Mouse (Mus musculus): Measurements from ENCODE around the gene Padi3. TPM values are rescaled to one million over a fixed set of nuclear protein-coding genes. Genes with fewer than 3 reads are reported as not detected.

Gene Padi3
- total RNA-seq, 2 experiments from 2014 or later: not detected

DNA sequence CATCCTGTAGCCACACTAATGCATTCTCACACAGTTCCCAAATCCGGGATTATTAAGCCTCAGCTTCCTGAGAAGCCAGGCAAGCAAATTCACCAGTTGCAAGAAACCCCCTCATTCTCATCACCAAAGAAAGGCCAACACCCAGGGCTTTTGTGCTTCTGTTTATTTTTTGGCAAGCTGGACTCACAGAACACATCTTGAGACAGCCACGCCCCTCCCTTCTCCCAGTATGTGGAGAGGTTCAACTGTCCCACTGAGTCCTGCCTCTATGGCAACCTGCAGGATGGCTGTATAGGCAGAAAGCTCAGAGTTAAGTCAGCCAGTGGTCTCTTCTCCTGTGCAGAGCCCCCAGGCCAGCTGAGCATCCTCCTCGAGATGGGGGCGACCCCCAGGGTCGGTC, 25.2 kb downstream of the Padi3 start:
- ATAC-seq (replicated peaks; ENCODE audit: low FRiP score, poor library complexity, severe bottlenecking): no peak

GRCm38 (mm10) chr4:140784292-140784945, 26.0 kb downstream of the Padi3 start:
- no peak for ATAC-seq (replicated peaks; ENCODE audit: low FRiP score, poor library complexity, severe bottlenecking)

DNA sequence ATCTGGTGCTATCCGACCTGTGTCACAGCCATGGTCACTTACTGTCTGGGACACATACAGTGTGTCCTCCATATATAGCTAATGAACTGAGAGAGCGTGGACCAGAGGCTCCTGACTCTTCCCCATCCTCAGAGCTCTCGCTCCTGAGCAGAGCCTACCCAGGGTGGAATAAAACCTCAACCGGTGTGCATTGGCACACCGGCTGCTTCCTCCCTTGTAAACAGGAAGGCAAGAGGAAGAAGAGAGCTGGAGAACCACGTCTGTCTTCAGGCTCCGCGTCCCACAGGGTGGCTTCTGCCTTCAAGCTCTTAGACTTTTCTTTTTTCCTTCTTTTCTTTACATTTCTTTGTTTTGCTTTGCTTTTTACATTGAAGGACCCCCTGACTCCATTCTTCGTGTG, 27.6 kb downstream of the Padi3 start:
- no peak for ATAC-seq (replicated peaks; ENCODE audit: low FRiP score, poor library complexity, severe bottlenecking)

DNA sequence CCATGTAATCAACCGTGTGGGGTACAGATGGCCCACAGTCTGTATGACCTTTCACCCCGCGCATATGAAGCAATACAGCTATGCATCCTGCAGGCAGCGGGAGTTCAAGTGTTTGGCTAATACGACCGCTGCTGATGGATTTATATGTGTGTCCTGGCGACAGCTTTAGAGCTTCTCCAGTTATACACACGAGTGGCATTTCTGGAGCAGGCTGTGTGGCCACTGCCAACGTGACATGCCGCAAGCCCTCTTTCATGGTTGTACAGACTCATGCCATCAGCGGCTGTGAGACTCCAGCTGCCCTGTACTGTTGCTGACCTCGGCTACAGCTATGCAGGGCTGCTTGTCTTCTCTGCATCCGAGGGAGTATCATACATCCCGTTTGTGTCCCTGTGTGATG, 29.9 kb downstream of the Padi3 start:
- ATAC-seq (replicated peaks; ENCODE audit: low FRiP score, poor library complexity, severe bottlenecking): no peak

DNA sequence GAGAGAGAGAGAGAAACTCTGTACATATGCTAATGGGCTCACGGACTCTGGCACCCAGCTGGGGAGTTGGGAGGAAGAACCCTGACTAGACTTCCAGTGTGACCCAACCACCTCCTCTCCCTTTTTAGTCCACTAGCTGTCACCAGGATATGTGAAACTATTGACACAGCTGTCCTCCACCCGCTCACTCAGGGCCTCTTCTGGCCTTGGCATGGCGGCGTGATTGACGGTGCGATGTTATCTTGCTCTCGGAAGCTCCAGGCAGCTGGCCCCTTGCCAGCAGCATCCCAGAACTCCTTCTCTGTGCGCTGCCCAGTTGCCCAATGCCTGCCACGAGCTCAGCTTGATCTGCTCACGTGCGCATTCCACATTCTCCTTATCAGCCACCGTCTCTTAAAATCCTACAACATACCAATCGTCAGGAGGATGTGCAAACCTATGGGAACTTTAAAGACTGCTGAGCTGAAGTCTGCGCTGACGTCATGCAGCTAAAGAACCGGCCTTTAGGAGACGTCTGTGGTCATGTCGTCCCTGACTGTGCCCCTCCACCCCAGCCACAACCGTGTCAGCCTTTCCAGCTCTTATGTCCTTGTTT, 30.5 kb downstream of the Padi3 start:
- ATAC-seq (replicated peaks; ENCODE audit: low FRiP score, poor library complexity, severe bottlenecking): no peak

GRCm38 (mm10) chr4:140776623-140777022, 33.8 kb downstream of the Padi3 start:
- ATAC-seq (replicated peaks; ENCODE audit: low FRiP score, poor library complexity, severe bottlenecking): no peak

DNA sequence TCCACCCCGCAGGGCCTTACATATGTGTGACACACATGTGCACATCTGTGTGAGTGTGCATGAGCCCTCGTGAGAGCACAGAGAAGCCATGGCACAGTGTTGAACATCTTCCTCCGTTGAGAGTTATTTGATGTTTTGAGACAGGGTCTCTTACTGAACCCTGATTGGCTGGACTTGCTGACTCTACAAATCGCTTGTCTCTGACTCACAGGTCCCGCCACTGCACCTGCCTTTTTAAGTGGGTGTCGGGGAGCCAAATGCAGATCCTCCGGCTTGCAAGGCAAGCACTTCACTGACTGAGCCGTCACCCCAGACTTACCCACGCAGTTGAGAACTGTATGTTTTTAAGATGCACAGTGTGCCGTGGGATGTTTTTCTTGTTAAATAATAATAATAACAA, 34.6 kb downstream of the Padi3 start:
- no peak for ATAC-seq (replicated peaks; ENCODE audit: low FRiP score, poor library complexity, severe bottlenecking)

DNA sequence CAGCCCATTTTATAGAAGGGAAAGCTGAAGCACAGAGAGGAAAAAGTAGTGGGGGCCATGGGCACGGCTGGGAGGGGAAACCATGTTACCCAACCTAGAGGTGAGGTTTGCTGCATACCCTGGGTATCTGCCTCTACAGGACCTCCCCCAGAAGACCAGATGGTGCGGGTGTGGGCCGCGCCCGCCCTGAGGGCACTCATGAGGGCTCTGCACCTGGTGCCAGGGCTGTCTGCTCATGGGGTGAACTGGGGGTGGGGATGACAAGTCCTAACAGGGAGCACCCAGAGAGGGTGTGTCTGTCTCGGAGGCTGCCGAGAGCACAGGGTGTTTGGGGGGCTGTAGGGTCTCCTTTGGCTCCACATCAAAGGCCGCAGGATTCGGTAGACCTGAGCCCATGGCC, 35.6 kb downstream of the Padi3 start:
- ATAC-seq (replicated peaks; ENCODE audit: low FRiP score, poor library complexity, severe bottlenecking): no peak

GRCm38 (mm10) chr4:140774025-140774800, 36.2 kb downstream of the Padi3 start, which contains the start of gene Padi4:
Padi4 (minus strand) TSS chr4:140774236.
- ATAC-seq (replicated peaks; ENCODE audit: low FRiP score, poor library complexity, severe bottlenecking): no peak

DNA sequence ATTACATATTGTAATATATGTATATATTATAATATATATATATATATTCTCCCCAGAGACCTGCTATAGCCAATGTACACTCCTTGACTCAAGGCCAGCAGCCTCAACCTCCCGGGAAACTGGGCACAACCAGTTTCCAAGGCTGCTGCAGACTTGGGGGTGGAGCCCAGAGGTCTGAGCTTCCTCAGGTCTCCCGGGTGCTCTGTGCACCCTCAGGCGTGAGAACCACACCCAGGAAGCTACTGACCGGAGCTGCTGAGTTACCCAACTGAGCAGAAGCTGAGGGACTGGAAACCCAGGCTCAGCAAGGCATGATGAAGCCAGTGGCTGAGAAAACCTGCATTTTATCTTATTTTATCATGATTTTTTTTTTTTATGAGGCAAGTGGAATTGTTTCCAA, 39.4 kb downstream of the Padi3 start:
- ATAC-seq (replicated peaks; ENCODE audit: low FRiP score, poor library complexity, severe bottlenecking): no peak

DNA sequence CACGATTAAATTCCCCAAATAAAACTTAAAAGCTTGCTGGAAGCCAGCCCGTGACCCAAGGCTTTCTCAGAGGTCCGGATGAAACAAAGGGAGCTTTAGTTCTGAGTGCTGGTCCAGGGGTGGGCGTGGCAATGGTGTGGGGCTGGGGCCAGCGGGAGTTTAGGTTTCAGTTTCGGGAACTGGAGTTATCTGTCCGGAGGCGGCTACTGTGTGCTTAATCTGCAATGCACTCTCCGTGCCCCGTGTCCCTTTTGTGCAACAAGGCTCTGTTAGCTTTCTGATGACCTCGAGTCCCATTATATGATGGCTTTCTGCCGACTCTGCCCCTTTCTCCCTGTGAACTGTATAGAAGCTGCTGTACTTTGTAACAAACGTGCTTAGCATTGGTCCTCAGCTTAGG, 40.0 kb downstream of the Padi3 start:
- no peak for ATAC-seq (replicated peaks; ENCODE audit: low FRiP score, poor library complexity, severe bottlenecking)

- ATAC-seq (replicated peaks; ENCODE audit: low FRiP score, poor library complexity, severe bottlenecking): no peak
Observed at GRCm38 (mm10) chr4:140768973-140769372, 41.5 kb downstream of the Padi3 start.

DNA sequence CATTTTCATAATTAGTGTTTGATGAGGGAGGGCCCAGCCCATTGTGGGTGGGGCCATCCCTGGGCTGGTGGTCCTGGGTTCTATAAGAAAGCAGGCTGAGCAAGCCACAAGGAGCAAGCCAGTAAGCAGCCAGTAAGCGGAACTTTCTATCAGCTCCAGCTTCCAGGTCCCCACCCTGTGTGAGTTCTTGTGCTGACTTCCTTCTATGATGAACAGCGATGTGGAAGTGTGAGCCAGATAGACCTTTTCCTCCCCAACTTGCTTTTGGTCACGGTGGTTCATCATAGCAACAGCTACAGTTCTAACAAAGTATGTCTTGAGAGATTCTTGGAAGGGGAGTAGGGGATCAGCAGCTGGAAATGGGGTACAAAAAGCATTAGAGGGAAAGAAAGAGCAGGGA, 44.5 kb downstream of the Padi3 start:
- ATAC-seq (replicated peaks; ENCODE audit: low FRiP score, poor library complexity, severe bottlenecking): no peak

GRCm38 (mm10) chr4:140763158-140763557, 47.3 kb downstream of the Padi3 start:
- no peak for ATAC-seq (replicated peaks; ENCODE audit: low FRiP score, poor library complexity, severe bottlenecking)

DNA sequence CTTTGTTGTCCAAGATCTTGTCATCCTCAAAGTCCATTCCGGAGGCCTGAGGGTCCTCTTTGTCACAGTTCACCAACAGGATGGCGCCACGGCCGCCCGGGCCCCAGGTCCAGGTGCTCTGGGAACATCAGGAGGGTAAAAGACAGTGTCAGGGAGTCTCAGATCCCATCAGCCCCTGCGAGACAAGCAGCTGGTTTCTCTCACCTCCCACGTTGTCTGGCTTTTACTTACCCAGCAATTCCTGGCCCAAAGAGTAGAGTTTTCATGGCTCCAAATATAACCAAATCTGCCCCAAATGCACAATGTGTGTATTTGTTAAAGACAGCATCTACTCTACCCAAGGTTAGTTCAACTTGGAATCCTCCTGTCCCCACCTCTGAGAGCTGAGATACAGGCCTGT, 48.8 kb downstream of the Padi3 start:
- ATAC-seq (replicated peaks; ENCODE audit: low FRiP score, poor library complexity, severe bottlenecking): no peak

- no peak for ATAC-seq (replicated peaks; ENCODE audit: low FRiP score, poor library complexity, severe bottlenecking)
Observed at GRCm38 (mm10) chr4:140755811-140756210, 54.6 kb downstream of the Padi3 start.

DNA sequence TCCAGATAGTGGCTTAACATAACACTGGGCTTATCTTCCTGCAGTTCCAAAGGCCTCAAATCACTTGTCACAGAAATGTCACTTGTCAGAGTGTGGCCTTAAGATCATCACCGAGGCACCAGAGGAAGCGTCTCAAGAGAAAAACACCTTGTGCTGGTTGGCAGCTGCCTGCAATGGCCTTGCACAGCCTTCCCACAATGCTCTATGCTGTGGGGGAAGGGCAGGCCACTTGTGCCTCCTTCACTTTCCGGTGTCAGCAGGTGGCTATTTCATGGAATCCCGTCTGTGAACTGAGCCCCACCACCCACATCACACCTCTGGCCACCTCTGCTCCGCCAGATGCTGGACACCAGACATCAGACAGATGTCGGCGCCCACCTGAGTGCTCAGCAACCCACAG, 57.1 kb downstream of the Padi3 start:
- no peak for ATAC-seq (replicated peaks; ENCODE audit: low FRiP score, poor library complexity, severe bottlenecking)

GRCm38 (mm10) chr4:140750328-140750727, 60.1 kb downstream of the Padi3 start:
- ATAC-seq (replicated peaks; ENCODE audit: low FRiP score, poor library complexity, severe bottlenecking): no peak

- ATAC-seq (replicated peaks; ENCODE audit: low FRiP score, poor library complexity, severe bottlenecking): no peak
Observed at GRCm38 (mm10) chr4:140747978-140748377, 62.5 kb downstream of the Padi3 start.

DNA sequence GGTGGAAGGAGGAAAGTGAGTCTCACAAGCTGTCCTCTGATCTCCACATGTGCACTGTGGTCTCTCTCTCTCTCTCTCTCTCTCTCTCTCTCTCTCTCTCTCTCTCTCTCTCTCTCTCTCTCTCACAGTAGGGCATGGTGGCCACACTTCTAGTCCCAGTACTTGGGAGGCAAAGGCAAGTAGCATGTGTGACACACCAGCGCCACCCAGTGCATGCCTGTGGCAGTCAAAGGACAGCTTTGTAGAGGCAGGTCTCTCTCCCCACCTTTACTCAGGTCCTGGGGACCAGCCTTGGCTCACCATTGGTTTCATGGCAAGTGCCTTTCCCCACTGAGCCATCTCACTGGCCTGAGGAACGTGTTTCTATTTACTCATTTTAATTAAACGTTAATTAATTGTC, 65.8 kb downstream of the Padi3 start:
- ATAC-seq (replicated peaks; ENCODE audit: low FRiP score, poor library complexity, severe bottlenecking): no peak

DNA sequence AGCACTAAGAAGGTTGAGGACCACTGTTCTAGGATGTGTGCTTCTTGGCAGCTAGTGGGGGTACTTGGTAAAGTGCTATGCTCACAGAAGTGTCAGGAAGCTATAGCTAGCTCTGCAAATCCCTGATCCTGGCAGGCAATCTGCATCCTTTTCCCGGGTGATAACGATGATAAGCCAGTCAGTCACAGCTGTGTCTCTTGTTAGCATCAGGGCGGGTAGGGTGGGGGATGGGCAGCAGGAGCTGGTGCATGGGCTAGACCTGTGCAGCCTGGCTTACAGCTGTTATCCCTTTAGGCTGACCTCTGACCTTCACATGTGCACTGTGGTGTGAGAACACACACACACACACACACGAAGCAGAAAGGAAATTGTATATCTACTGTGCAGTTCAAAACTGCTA, 67.4 kb downstream of the Padi3 start:
- ATAC-seq (replicated peaks; ENCODE audit: low FRiP score, poor library complexity, severe bottlenecking): no peak

Data from erythroblast, adult 5-6 weeks (primary cell).